Mouse (Mus musculus) neutrophil, adult 5-6 weeks (primary cell): ENCODE measurements around the gene Rab3ip. TPM values are rescaled to one million over a fixed set of nuclear protein-coding genes. Genes with fewer than 3 reads are reported as not detected.

ENCODE experiments used
- ATAC-seq: fragments of 151-379, 151-347 bp; 2 replicates; pipeline ENCODE4 v1.8.0; 2017; ENCODE audit warnings: mild to moderate bottlenecking, moderate TSS enrichment; ENCODE audit not compliant: insufficient number of reproducible peaks, poor library complexity, low FRiP score, severe bottlenecking; ENCODE audit errors: extremely low read depth
- total RNA-seq: library from RNA; stranded (forward); fragments of 200-1000 nt; gene quantifications from 2 replicates; pipeline ENCODE4 v1.2.3, GENCODE M21; 2017

The Rab3ip gene
- total RNA-seq, 1 experiment from 2014 or later = 51.2 TPM

DNA sequence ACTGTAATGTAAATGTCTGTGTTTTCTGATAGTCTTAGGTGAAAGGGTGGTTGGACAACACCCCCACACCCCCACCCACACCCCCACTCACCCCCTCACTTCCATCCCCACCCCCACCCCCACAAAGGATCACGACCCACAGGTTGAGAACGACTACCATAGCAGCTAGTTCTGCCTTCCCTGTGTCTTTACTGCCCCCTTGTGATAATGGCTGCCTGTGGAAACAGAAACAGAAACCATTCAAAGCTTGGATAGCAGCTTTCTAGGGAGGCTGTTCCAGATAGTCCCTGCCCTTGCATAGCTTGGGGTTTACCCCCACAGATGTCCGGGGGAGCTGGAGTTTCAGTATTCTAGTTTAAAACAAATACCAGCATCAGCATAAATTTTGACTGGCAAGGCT is 56.8 kb downstream of the Rab3ip start:
- ATAC-seq = peak; percentile 41; the same call in 1 of the 2 replicates

DNA sequence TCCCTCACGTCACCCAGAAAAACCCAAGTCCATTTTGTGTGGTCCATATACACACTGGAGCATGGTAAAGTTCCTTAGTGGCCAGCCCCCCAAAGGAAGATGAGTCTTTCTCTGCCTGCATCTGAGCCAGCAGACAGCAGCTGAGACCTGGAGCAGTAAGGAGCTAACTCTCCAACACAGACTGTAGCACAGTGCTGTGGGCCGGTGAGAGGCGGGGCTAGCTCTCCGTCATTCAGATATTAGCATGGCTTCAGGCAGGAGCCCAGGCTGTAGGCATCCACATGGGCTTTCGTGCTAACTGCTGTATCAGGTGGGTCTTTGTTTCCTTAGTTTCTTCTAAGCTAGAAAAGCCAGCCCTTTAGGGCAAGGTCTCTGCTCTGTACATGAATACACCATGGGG is 60.0 kb downstream of the Rab3ip start:
- ATAC-seq = no peak

DNA sequence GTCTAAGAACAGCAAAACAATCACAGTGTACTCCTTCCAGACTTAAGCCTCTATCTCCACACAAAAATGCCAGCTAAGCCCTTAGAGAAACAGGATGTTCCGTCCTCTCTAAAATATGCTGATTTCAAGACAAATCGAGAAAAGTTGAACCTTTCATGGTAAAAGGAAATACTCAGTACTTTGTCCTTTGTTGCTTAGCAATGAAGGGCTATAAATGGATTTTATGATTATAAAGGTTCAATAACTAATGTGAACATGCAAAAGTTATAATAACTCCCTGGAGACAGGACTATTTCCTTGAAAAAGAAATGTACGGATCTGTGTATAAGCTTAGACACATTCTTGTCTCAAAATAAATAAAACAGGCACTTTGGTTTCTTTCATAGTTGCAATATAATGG is 66.0 kb downstream of the Rab3ip start:
- ATAC-seq = no peak

DNA sequence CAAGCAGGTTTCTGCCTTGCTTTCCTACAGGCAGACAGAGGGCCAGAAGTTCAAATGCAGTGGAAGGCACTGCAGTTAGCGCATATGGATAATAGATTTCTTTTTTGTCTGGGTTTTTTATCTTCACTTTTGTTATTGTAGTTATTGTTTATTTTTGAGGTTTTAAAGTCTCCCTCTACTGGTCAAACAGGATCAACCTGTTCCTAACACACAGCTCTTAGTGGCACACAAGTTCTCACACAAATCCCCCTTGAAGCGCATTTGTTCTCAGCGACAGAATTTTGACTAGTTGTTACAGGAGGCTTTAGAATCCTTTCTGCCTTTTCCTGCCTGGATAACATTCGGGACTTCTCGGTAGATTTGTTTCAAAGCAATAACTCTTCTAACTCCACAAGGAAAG is 67.0 kb downstream of the Rab3ip start:
- ATAC-seq = no peak

DNA sequence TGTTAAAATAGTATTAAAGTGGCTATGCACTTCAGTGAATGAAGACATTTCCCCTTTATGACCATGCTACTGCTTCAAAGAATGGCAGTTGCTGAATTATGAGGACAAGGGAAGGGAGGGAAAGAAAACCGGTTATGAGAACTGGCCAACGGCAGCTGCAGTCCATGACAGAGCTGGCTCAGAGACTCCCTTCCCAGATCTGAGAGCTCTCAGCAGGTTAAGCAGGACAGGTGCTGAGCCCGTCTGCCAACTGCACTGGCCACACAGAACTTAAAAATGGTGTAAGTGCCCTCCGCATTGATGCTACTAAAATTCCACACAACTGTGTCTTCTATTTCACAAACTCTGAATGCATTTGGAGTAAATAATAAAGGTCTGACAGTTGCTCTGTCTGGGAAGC is 73.1 kb downstream of the Rab3ip start:
- ATAC-seq = no peak

DNA sequence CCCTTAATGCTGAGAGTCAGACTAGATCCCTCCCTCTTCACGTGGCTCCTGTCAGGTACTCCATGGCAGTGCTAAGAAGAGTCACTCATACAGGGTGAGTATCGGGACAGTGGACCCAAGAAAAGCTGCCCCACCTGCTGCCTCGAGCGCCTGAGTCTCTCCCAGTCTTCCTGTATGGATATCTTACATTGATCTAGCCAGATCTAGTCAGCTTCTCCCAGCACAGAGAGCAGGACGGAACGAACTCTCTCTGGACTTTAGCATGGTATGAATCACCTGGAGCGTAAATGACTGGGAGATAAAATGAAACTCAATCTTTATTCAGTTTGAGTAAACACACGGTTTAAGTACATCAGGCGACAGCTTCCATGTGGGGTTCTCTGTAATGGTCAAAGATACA is 76.1 kb downstream of the Rab3ip start:
- no peak for ATAC-seq

DNA sequence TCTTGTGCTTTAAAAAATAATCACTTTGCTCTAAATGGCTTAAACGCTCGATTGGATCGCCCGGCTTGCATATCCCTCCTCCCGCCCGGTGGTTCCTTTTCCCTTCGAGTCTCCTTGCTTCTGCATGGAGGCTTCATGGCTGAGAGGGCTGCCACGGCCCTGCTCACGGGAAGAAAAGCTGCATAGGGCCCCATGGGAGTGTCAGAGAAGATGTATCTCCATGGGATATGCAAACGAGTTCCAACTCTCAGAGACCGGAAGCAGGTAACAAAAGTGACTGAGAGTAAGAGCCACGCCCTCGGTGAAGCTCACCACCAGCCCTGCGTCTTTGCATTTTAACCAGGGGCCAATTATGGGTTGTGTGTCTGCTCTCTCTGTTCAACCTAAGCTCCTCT is 78.6 kb downstream of the Rab3ip start:
- ATAC-seq = no peak

DNA sequence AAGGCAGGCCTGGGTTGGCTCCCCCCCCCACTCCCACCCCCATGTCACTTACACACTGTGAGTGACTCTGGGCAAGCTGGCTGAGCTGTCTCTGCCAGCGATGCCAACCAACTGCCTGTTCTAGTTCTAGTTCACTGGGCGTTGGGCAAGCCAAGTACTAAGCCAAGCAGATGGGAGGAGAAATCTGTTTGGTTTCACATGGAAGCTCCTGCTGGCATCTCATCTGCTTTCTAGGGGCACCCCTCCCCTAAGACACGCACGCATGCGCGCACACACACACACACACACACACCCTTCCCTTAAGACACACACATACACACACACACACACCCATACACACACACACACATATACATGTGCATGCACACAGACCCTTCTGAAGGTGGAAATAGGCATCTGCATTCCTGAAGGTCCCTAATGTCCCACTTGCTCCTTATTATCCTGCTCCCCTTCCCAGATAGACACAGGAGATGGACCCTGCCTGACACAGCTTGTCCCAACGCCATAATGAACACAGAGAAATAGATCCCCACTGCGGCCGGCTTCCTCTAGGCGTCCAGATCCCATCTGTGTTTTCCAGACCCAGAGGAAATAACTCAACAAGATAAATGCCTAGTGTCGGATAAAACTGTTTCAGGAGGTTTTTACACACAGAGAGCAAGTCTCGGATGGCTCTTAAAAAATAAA is 79.1 kb downstream of the Rab3ip start:
- no peak for ATAC-seq

DNA sequence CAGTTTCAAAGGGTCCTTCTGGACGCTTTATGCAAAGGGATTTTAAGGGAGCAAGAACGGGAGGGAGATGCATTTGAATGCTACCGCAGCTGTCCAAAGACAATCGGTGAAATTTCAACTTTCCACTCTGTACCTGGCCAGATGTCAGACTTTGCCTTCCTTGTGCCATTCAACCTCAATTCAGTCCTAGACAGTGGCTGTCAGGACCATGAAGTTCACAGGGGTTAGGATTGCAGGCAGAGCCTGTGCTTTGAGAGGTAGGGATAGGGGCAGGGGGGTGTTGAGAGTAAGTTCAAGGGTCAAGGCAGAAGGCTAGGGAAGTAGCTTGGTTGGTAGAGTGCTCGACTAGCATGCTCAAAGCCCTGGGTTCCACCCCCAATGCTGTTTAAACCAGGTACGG is 79.8 kb downstream of the Rab3ip start:
- no peak for ATAC-seq

Other genes starting within 250 kb of the Rab3ip start
- gene Myrfl, start 53.9 kb downstream of the Rab3ip start, total RNA-seq = 0.12 TPM in 1 of 2 replicates, not detected in the other
- gene Gm10271, start 21.8 kb upstream of the Rab3ip start, total RNA-seq = not detected in 2 replicates
- gene Best3, start 35.5 kb upstream of the Rab3ip start, total RNA-seq = not detected in 2 replicates
- not detected in 2 replicates for gene Lrrc10, start 94.6 kb upstream of the Rab3ip start, total RNA-seq
- 204 and 205 TPM in 2 replicates for gene Cct2, start 113.0 kb upstream of the Rab3ip start, total RNA-seq
- 20.9 and 21.5 TPM in 2 replicates for gene Frs2, start 197.8 kb upstream of the Rab3ip start, total RNA-seq